Mouse (Mus musculus) small intestine, adult 2 months (tissue): ENCODE results near the gene Selenof.

Source experiments
- CTCF ChIP-seq: fragments of 200-500 bp; IDR thresholded peaks from 2 replicates; pipeline ENCODE4 v1.5.1; 2012; ENCODE audit warnings: low read depth, mild to moderate bottlenecking, control low read depth, inconsistent platforms, low read length, moderate library complexity, mixed read lengths; ENCODE audit not compliant: insufficient replicate concordance, insufficient read length; ENCODE audit errors: extremely low read depth
- POLR2A ChIP-seq: fragments of 200-500 bp; IDR thresholded peaks from 2 replicates; pipeline ENCODE4 v1.6.1; 2012; ENCODE audit warnings: low read depth, mild to moderate bottlenecking, control low read depth, inconsistent platforms, low read length, moderate library complexity

DNA sequence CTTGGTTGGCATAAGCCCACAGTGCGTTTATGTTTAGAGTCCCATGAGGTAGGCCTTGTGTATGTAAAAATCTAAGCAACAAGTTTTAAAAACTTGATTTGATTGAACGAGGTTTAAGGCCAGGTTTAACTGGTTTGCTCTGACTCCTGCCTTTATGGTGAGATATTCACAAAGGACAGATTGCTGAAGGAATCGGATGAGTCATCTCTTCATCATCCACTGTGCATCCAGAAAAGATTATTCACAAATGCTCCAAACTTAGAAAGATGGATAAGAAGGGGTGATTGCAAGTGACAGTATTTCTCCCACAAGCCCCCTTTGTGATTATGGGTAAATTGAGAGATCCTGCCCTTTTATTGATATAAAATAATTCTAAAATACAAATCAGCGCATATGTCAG, 8.8 kb downstream of the Selenof start:
- TF ChIP-seq POLR2A: no peak
- TF ChIP-seq CTCF: no peak
